Mouse (Mus musculus) lung, adult 2 months (tissue): Measurements from ENCODE around the gene Akip1.

ENCODE experiments used
- CTCF ChIP-seq: fragments of 200-500 bp; IDR thresholded peaks from 2 replicates; pipeline ENCODE4 v1.5.1; 2011; ENCODE audit warnings: mild to moderate bottlenecking, low read length, control low read depth; ENCODE audit not compliant: insufficient read depth
- POLR2A ChIP-seq: fragments of 200-500 bp; IDR thresholded peaks from 2 replicates; pipeline ENCODE4 v1.6.1; 2011; ENCODE audit warnings: low read depth, mild to moderate bottlenecking, control low read depth, low read length, borderline replicate concordance; ENCODE audit errors: extremely low read depth

DNA sequence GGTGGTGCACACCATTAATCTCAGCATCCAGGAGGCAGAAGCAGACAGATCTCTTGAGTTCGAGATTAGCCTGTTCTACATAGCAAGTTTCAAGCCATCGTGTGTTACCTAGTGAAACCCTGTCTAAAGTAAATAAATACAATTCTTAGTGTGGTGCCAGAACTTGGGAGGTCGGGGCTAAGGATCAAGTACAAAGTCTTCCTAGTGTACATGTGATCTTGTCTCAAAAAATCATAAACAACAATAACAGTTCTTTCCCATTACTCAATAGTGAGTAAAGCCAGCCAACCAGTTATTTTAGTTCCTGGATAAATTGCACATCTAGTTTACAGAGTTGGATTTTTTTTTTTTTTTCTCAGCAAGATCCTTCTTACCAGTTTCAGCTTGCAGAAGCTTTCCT lies 971 bp downstream of the Akip1 start:
- TF ChIP-seq POLR2A: no peak
- no peak for TF ChIP-seq CTCF
